Mouse (Mus musculus): Measurements from ENCODE around the gene Prkacb. TPM values are rescaled to one million over a fixed set of nuclear protein-coding genes. Genes with fewer than 3 reads are reported as not detected.

Gene Prkacb
- polyA plus RNA-seq, 1 experiment from 2014 or later, result 162 TPM

GRCm38 (mm10) chr3:146709086-146709485, 103.7 kb downstream of the Prkacb start:
- H3K4me2 ChIP-seq (replicated peaks), result no peak overlapping the region
- H3K36me3 ChIP-seq, result no peaks in the 10 kb centered on the region
- no peaks in the 10 kb centered on the region for H3K27me3 ChIP-seq
- WGBS, result 72% methylated on average over 1 of the region's 1 CpGs
- H3K4me1 ChIP-seq, result no peaks in the 10 kb centered on the region
- no peak overlapping the region for H3K27ac ChIP-seq (replicated peaks)
- H3K9ac ChIP-seq (replicated peaks), result no peak overlapping the region
- no peak for ATAC-seq (replicated peaks)
- no peaks in the 10 kb centered on the region for H3K9me3 ChIP-seq
- H3K4me3 ChIP-seq, result no peak overlapping the region

- ATAC-seq (replicated peaks), result no peak
- H3K27me3 ChIP-seq, result no peaks in the 10 kb centered on the region
- 78% methylated on average over 3 of the region's 3 CpGs for WGBS
Measured at GRCm38 (mm10) chr3:146708381-146708780, 104.4 kb downstream of the Prkacb start.

GRCm38 (mm10) chr3:146704099-146704498, 108.7 kb downstream of the Prkacb start:
- 90% methylated on average over 4 of the region's 4 CpGs for WGBS
- no peak for ATAC-seq (replicated peaks)
- Histone ChIP-seq H3K36me3 (no peaks in the 10 kb centered on the region), H3K9ac (replicated peaks) (no peak overlapping the region), H3K4me3 (no peak overlapping the region), H3K4me1 (no peaks in the 10 kb centered on the region), H3K27ac (replicated peaks) (no peak overlapping the region), H3K4me2 (replicated peaks) (no peak overlapping the region), H3K9me3 (no peaks in the 10 kb centered on the region), H3K27me3 (no peaks in the 10 kb centered on the region)

More at GRCm38 (mm10) chr3:146708381-146708780, 104.4 kb downstream of the Prkacb start:
- Histone ChIP-seq H3K36me3 (no peaks in the 10 kb centered on the region), H3K27ac (replicated peaks) (no peak overlapping the region), H3K9ac (replicated peaks) (no peak overlapping the region), H3K4me3 (no peak overlapping the region), H3K4me2 (replicated peaks) (no peak overlapping the region), H3K4me1 (no peaks in the 10 kb centered on the region), H3K9me3 (no peaks in the 10 kb centered on the region)

GRCm38 (mm10) chr3:146700051-146700450, 112.7 kb downstream of the Prkacb start:
- H3K9ac ChIP-seq (replicated peaks), result no peak overlapping the region
- no peak overlapping the region for H3K4me3 ChIP-seq
- H3K36me3 ChIP-seq, result no peaks in the 10 kb centered on the region
- H3K4me2 ChIP-seq (replicated peaks), result no peak overlapping the region
- 90% methylated on average over 11 of the region's 11 CpGs for WGBS
- ATAC-seq (replicated peaks), result no peak
- no peaks in the 10 kb centered on the region for H3K4me1 ChIP-seq
- no peaks in the 10 kb centered on the region for H3K9me3 ChIP-seq
- H3K27me3 ChIP-seq, result no peaks in the 10 kb centered on the region
- no peak overlapping the region for H3K27ac ChIP-seq (replicated peaks)

- Histone ChIP-seq H3K9me3 (no peaks in the 10 kb centered on the region), H3K9ac (replicated peaks) (no peak overlapping the region), H3K4me3 (no peak overlapping the region), H3K4me2 (replicated peaks) (no peak overlapping the region), H3K27ac (replicated peaks) (no peak overlapping the region), H3K36me3 (no peaks in the 10 kb centered on the region), H3K4me1 (no peaks in the 10 kb centered on the region), H3K27me3 (no peaks in the 10 kb centered on the region)
- WGBS, result 72% methylated on average over 11 of the region's 11 CpGs
- no peak for ATAC-seq (replicated peaks)
Measured at GRCm38 (mm10) chr3:146698982-146699381, 113.8 kb downstream of the Prkacb start.

- H3K27ac ChIP-seq (replicated peaks), result no peak overlapping the region
- H3K4me3 ChIP-seq, result no peak overlapping the region
- H3K9ac ChIP-seq (replicated peaks), result no peak overlapping the region
- no peaks in the 10 kb centered on the region for H3K4me1 ChIP-seq
- no peaks in the 10 kb centered on the region for H3K36me3 ChIP-seq
- 82% methylated on average over 5 of the region's 5 CpGs for WGBS
- H3K4me2 ChIP-seq (replicated peaks), result no peak overlapping the region
- ATAC-seq (replicated peaks), result no peak
- no peaks in the 10 kb centered on the region for H3K9me3 ChIP-seq
- H3K27me3 ChIP-seq, result no peaks in the 10 kb centered on the region
Measured at GRCm38 (mm10) chr3:146692547-146692946, 120.2 kb downstream of the Prkacb start.

GRCm38 (mm10) chr3:146687121-146687725, 125.6 kb downstream of the Prkacb start:
- no peaks in the 10 kb centered on the region for H3K9me3 ChIP-seq
- H3K27ac ChIP-seq (replicated peaks), result no peak overlapping the region
- no peaks in the 10 kb centered on the region for H3K27me3 ChIP-seq
- peaks cover 18% of the 10 kb centered on the region for H3K4me1 ChIP-seq
- ATAC-seq (replicated peaks), result no peak
- no peak overlapping the region for H3K9ac ChIP-seq (replicated peaks)
- H3K4me2 ChIP-seq (replicated peaks), result no peak overlapping the region
- no peaks in the 10 kb centered on the region for H3K36me3 ChIP-seq
- no peak overlapping the region for H3K4me3 ChIP-seq
- WGBS, result 73% methylated on average over 4 of the region's 4 CpGs

- H3K9me3 ChIP-seq, result no peaks in the 10 kb centered on the region
- H3K36me3 ChIP-seq, result no peaks in the 10 kb centered on the region
- H3K9ac ChIP-seq (replicated peaks), result no peak overlapping the region
- H3K4me2 ChIP-seq (replicated peaks), result no peak overlapping the region
- H3K27me3 ChIP-seq, result no peaks in the 10 kb centered on the region
- no peak for ATAC-seq (replicated peaks)
- no peak overlapping the region for H3K27ac ChIP-seq (replicated peaks)
- no peak overlapping the region for H3K4me3 ChIP-seq
- WGBS, result 91% methylated on average over 8 of the region's 8 CpGs
- peaks cover 24% of the 10 kb centered on the region for H3K4me1 ChIP-seq
Measured at GRCm38 (mm10) chr3:146686428-146686827, 126.4 kb downstream of the Prkacb start.

- WGBS, result 4% methylated on average over 50 of the region's 50 CpGs
- Histone ChIP-seq H3K36me3 (no peaks in the 10 kb centered on the region), H3K9me3 (no peaks in the 10 kb centered on the region), H3K4me1 (peaks cover 26% of the 10 kb centered on the region), H3K27me3 (no peaks in the 10 kb centered on the region), H3K4me3 (peak within 1 kb of the TSS; percentile 53), H3K9ac (replicated peaks) (peak within 1 kb of the TSS; percentile 44), H3K27ac (replicated peaks) (no peak within 1 kb of the TSS), H3K4me2 (replicated peaks) (peak within 1 kb of the TSS; percentile 89)
- peak; percentile 94 for ATAC-seq (replicated peaks)
Measured at GRCm38 (mm10) chr3:146684811-146685675, 127.7 kb downstream of the Prkacb start, which contains the start of gene Samd13. Gene Samd13 (minus strand): TSS chr3:146685592.

GRCm38 (mm10) chr3:146683095-146683494, 129.7 kb downstream of the Prkacb start:
- Histone ChIP-seq H3K9me3 (no peaks in the 10 kb centered on the region), H3K9ac (replicated peaks) (no peak overlapping the region), H3K27ac (replicated peaks) (no peak overlapping the region), H3K4me2 (replicated peaks) (no peak overlapping the region), H3K36me3 (no peaks in the 10 kb centered on the region), H3K27me3 (no peaks in the 10 kb centered on the region), H3K4me1 (peaks cover 26% of the 10 kb centered on the region), H3K4me3 (no peak overlapping the region)
- ATAC-seq (replicated peaks), result no peak
- 79% methylated on average over 2 of the region's 2 CpGs for WGBS

GRCm38 (mm10) chr3:146682140-146682651, 130.6 kb downstream of the Prkacb start:
- Histone ChIP-seq H3K9ac (replicated peaks) (peak overlapping the region; percentile 33), H3K27me3 (no peaks in the 10 kb centered on the region), H3K9me3 (no peaks in the 10 kb centered on the region), H3K4me1 (peaks cover 26% of the 10 kb centered on the region), H3K36me3 (no peaks in the 10 kb centered on the region), H3K27ac (replicated peaks) (peak overlapping the region; percentile 38), H3K4me3 (peak overlapping the region; percentile 35), H3K4me2 (replicated peaks) (peak overlapping the region; percentile 45)
- 13% methylated on average over 13 of the region's 13 CpGs for WGBS
- ATAC-seq (replicated peaks), result peak; percentile 52; the same call in 1 of the 2 replicates

- H3K27ac ChIP-seq (replicated peaks), result peak overlapping the region; percentile 38; the same call in 1 of the 2 replicates
- WGBS, result 35% methylated on average over 8 of the region's 8 CpGs
- H3K4me1 ChIP-seq, result peaks cover 26% of the 10 kb centered on the region
- no peaks in the 10 kb centered on the region for H3K27me3 ChIP-seq
- ATAC-seq (replicated peaks), result no peak
- H3K36me3 ChIP-seq, result no peaks in the 10 kb centered on the region
- H3K4me3 ChIP-seq, result peak overlapping the region; percentile 35
- H3K4me2 ChIP-seq (replicated peaks), result peak overlapping the region; percentile 45
- no peak overlapping the region for H3K9ac ChIP-seq (replicated peaks)
- H3K9me3 ChIP-seq, result no peaks in the 10 kb centered on the region
Measured at GRCm38 (mm10) chr3:146681696-146682095, 131.1 kb downstream of the Prkacb start.
